Mouse (Mus musculus) monocyte, adult 5-6 weeks (primary cell): Measurements from ENCODE around the gene Ascc1. TPM values are rescaled to one million over a fixed set of nuclear protein-coding genes. Genes with fewer than 3 reads are reported as not detected.
A peak's percentile ranks its signal among the peaks of the same experiment; 100 is the strongest.

Source experiments
- ATAC-seq: fragments of 153-309, 156-312 bp; replicated peaks from 2 replicates; pipeline ENCODE4 v1.8.0; 2017; ENCODE audit warnings: mild to moderate bottlenecking; ENCODE audit not compliant: low TSS enrichment, insufficient number of reproducible peaks, severe bottlenecking, poor library complexity, low FRiP score
- total RNA-seq: library from RNA; stranded (forward); fragments of 200-1000, 200-491, 200-594 nt; gene quantifications from 3 replicates; pipeline ENCODE4 v1.2.3, GENCODE M21; 2017

Gene Ascc1
- total RNA-seq, 1 experiment from 2014 or later = 13.0 TPM

GRCm38 (mm10) chr10:60003213-60003752, 678 bp downstream of the Ascc1 start:
- ATAC-seq = peak; percentile 1; the same call in 1 of the 2 replicates

GRCm38 (mm10) chr10:60003847-60004246, 1.2 kb downstream of the Ascc1 start:
- no peak for ATAC-seq

GRCm38 (mm10) chr10:60005264-60005663, 2.7 kb downstream of the Ascc1 start:
- no peak for ATAC-seq

GRCm38 (mm10) chr10:60009115-60009514, 6.5 kb downstream of the Ascc1 start:
- ATAC-seq = 0 out of 2 replicates have a peak, but pooled peaks have one; percentile 27

- no peak for ATAC-seq
Measured at GRCm38 (mm10) chr10:60016223-60016622, 13.6 kb downstream of the Ascc1 start.

GRCm38 (mm10) chr10:60019299-60019698, 16.7 kb downstream of the Ascc1 start:
- no peak for ATAC-seq

GRCm38 (mm10) chr10:60023751-60024150, 21.1 kb downstream of the Ascc1 start:
- no peak for ATAC-seq

- ATAC-seq = no peak
Measured at GRCm38 (mm10) chr10:60026759-60027395, 24.3 kb downstream of the Ascc1 start.

GRCm38 (mm10) chr10:60027619-60028084, 25.0 kb downstream of the Ascc1 start:
- ATAC-seq = no peak

- no peak for ATAC-seq
Measured at GRCm38 (mm10) chr10:60028181-60028580, 25.6 kb downstream of the Ascc1 start.

- no peak for ATAC-seq
Measured at GRCm38 (mm10) chr10:60028979-60029378, 26.4 kb downstream of the Ascc1 start.

- ATAC-seq = no peak
Measured at GRCm38 (mm10) chr10:60029387-60029786, 26.8 kb downstream of the Ascc1 start.

- no peak for ATAC-seq
Measured at GRCm38 (mm10) chr10:60031562-60031961, 29.0 kb downstream of the Ascc1 start.

GRCm38 (mm10) chr10:60031985-60032384, 29.4 kb downstream of the Ascc1 start:
- no peak for ATAC-seq

GRCm38 (mm10) chr10:60032622-60033021, 30.0 kb downstream of the Ascc1 start:
- no peak for ATAC-seq

- no peak for ATAC-seq
Measured at GRCm38 (mm10) chr10:60033064-60033463, 30.5 kb downstream of the Ascc1 start.

- ATAC-seq = no peak
Measured at GRCm38 (mm10) chr10:60034621-60035020, 32.0 kb downstream of the Ascc1 start.

GRCm38 (mm10) chr10:60035744-60036143, 33.1 kb downstream of the Ascc1 start:
- ATAC-seq = no peak

- no peak for ATAC-seq
Measured at GRCm38 (mm10) chr10:60042350-60042922, 39.8 kb downstream of the Ascc1 start.

GRCm38 (mm10) chr10:60046696-60047095, 44.1 kb downstream of the Ascc1 start:
- ATAC-seq = no peak
